Mouse (Mus musculus): Measurements from ENCODE around the gene Pno1.

DNA sequence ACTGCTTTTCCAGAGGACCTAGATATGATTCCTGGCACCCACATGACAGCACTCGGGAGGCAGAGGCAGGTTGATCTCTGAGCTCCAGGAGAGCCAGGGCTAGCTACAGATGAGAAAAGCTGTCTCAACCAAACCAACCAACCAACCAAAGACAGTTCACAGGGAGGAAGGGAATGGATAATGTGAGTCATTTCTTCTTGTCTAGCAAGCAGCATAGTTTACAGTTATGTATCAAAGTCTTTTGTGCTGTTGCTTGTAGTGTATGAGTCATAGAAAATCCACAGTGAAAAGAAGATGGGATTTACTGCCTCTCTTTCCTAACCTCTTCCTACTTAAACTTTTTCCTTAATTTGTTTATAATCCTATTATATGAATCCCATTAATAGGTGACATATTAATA lies 34.7 kb downstream of the Pno1 start:
- TF ChIP-seq CTCF (IDR thresholded peaks at IDR 0.05; ENCODE audit: extremely low read depth, insufficient read depth, low read length) (no peak), POLR2A (IDR thresholded peaks at IDR 0.05; ENCODE audit: extremely low read depth, insufficient read depth, low read length) (no peak)
